Mouse (Mus musculus): Measurements from ENCODE around the gene 1600015I10Rik.
"Not testable (repeated sequence)": the region's sequence is repeated elsewhere in the genome, so short reads cannot be mapped to it uniquely, and the experiment has no call there.

DNA sequence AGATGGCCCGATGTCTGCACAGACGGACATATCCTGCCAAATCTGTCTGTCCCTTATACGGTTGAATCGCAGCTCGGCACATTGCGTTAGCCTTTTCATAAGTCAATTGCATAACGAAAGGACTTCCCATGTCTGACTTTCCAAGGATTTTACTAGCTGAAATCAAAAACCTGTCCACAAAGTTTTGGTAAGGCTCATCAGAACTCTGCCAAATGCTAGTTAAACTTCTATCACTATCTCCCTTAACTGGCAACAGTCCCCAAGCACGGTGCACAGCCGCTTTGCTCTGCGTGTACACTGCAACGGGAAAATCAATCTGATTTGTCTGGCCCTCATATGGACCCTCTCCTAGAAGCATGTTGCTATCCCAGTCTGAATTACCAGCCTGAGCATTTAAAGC, 28.4 kb upstream of the 1600015I10Rik start:
- TF ChIP-seq CTCF (IDR thresholded peaks at IDR 0.05; ENCODE audit: low read depth, low read length); POLR2A (IDR thresholded peaks at IDR 0.05; ENCODE audit: insufficient read depth, low read length): not testable (repeated sequence)

All from ES-Bruce4 (cell line).